Mouse (Mus musculus) ES-CJ7 (cell line): ENCODE measurements around the gene Clec1a.
"Not testable (repeated sequence)": the region's sequence is repeated elsewhere in the genome, so short reads cannot be mapped to it uniquely, and the experiment has no call there.

Source experiments
- DNase-seq: peaks from one replicate; pipeline ENCODE4 v3.0.0; 2011; ENCODE audit warnings: low read depth, low spot score

The Clec1a gene

DNA sequence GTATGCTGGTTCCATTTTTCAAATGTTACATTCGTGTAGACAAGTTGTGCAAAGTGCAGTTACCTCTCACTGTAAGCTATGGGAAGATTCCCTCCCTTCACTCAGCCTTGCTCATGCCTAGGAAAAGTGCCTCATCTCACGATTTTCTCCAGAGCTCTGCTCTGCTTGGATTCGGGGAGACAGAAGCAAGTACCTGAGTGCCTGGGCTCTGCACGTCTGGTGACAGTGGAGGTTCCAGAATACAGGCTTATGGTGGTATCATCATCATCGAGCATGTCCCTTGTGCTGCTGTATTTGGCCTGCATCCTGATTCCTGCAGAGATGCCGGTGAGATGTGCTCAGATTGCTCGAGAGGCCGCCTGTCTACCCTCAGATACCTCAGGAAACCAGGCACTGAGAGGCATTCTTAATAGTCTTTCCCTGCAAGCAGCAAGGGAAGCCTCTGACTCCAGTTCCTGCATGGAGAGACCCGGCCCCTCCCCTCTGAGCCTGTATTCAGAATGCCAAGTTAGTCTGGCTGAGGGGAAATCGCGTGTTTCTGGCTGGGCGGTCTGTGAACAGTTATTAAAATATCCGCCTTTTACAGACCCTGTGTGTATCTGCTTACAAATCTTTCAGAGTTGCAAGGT, at the start of gene Clec1a:
Clec1a (minus strand) TSS at position 590 of the 629 bp plus-strand sequence.
- DNase-seq = no peak

DNA sequence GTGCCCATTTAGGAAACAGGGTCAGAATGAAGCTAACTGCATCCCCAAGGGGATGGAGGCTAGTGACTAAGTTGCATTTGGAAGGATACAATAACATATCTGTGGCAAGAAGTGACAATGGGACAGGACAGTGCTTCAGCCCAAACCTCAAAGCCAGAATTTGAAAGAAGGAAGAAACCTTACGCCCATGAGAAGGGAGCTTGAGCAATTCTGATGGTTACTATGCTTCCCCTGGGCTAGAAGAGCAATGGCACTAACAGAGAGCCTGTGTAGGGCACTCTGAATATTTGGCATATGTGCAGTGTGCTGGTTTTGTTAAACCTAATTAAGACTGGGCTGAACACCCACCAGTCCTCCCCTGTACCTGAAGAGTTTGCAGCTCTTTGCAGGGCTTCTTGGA, 47.7 kb upstream of the Clec1a start:
- not testable (repeated sequence) for DNase-seq

DNA sequence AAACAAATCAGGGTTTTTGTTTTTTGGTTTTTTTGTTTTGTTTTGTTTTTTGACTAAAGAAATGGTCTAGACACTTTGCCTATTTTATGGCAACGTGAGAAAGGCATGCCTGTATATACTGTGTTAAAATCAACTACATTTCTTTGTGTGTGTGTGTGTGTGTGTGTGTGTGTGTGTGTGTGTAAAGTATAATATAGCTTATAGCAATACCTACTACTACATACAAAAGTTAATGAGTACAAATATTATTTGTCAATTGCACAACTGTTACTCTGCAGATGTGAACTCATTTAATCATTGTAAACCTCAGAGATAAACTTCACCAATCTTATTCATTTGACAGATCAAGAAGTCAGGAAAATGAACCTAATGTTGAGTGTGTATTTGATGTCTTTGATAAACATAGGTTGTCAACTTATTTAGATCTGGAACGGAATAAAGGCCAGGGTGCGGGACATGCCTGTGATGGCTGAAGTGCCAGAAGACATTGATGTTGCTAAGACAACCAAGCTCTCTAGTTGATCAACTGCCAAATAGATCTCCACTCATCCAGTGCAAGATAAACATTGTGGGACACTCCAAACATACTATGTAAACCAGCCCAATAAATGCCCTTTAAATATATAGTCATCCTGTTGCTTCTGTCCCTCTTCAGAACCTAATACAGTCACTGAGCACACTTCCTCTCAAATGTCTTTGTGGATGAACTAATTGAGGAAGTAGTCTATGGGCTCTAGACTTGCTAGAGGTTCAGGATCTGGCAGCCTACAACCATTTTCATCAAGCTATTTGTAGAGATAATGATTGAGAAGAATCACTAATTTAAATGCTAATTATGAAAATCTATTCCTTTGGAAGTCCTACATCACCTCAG, 45.8 kb upstream of the Clec1a start:
- DNase-seq = no peak

DNA sequence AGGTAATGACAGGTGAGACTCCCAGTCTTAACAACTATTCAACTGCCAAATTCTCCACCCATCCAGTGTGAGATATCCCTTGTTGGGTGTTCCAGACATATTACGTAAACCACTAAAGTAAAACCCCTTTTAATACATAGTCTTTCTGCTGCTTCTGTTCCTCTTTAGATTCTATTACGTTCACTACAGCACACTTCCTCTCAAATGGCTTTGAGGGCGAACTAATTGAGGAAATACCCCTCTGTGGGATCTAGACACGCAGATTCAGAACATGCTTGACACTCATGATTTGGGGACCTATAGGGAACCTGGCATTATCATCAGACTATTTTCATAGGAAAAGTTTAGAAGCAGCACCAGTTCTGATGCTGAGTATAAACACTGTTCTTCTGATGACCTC, 43.1 kb upstream of the Clec1a start:
- DNase-seq = no peak

DNA sequence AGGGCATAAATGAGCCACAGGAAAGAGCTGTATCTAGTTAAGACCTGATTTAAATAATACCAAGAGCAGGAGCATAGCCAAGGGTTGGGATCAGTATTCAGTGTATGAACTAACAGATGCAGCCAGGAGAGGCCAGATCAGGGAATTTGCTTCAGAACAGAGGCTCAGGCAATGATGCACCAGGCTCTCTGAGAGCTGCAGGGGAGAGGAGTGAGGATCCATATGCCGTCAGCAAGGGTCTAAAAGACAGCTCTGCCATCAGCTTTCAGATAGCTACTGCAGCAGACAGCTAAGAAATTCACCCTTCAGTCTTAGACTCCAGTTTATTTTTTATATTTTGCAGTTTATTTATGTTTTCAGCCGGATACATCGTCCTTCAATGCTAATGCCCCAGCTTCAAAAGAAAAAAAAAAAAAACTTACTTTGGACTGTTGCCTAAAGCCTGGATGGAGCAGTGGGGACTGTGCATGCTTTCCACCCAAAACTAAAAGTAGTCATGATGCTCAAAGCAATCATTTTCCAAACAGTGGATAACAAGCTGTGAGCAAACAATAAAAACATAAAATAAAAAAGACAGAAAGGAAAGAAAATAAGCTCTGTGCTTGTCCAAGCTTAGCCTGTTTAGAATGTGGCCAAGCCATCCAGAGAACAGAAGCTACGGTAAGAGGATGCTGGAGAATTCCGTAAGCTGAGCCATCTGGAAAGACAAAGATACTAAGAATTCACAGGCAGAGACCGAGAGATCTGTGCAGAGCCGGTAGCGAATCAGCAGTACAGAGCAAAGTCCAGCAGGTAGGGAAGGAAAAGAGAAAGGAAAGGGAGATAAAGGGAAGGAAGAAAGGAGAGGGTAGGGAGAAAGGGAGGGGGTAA, 28.5 kb upstream of the Clec1a start:
- DNase-seq = no peak

DNA sequence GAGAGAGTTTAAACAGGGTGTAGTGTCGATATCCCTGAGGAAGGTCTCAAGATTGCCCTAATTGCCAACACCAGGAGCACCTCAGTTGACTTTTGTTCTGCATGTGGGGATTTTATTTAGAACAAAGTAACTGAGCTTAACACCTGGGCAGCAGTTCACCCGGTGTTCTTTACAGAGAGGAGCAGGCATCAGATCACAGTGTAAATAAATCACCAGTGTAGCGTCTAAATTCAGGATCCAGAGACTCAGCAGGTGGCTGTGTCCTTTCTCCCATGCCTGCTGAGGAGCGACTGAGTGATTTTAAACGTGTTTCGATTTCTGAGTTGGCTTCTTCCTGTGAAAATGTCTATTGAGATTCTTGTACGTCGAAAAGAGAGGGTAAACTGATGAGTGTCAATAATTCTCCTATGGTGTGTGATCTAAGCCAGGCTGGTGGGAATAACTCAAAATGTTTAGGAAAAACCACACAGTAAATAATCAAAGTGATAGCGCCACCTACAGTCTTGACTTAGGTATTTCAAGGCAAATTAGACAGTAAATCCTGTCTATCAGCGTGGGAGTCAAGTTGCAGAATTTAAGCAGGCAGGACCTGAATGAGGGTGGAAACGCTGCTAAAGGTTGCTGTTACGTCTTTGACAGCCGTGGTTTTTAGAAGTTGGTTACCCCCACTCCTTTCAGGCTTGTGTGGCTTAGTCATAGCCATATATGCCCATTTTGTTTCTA, 24.8 kb upstream of the Clec1a start:
- peak; percentile 46 for DNase-seq

DNA sequence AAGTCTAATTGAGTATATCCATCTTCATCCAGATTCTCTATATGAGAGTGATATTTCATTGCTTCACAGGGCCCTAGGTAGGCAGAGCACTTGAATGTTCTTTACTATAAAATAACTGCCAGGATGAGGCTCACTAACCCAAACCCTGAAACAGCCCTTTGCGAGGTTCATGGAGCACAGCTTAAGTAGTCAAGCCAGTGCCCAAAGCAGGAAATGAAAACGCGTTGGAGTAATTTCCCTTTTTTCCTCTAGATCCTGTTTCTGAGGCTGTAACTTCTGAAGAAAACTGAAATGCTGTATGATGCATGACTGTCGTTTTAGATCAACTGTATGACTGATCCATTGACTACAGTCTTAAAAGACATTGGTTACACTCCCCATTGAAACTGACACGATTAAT, 20.8 kb upstream of the Clec1a start:
- no peak for DNase-seq

DNA sequence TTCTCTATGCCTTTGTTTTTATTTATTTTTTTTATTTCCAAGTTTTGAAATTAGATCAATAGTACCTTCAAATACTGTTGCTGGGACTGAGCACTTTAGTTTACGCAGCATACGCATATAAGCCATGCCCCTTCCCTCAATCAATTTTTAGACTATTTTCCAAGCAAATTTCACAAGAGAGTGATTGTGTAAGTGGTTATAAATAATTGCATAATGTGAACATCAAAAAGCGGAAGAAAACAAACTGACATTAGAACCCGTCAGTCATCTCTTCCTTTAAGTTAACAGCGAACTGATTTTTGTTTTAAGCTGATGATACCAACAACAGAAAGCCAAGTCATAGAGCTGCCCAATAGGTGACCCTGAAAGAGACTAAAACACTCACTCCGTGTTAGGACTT, 19.6 kb upstream of the Clec1a start:
- DNase-seq = no peak

DNA sequence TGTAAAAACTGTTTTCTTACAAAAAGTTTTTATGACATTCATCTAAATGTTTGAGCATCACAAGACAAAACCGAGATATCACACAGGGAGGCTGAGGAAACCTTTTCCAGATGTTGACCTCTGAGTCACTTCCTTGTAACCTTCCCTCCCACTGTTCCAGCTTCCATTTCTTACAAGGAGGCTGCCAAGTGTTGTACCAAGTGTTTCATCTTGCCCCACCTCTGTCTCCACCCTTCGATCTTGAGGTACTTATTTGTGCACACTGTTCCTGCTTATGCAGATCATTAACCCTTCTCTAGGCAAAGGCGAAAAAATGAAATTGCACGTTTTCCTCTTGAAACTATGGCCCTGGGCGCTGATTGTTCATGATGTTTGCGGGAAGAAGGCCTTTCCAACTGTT, 2.1 kb downstream of the Clec1a start:
- no peak for DNase-seq

DNA sequence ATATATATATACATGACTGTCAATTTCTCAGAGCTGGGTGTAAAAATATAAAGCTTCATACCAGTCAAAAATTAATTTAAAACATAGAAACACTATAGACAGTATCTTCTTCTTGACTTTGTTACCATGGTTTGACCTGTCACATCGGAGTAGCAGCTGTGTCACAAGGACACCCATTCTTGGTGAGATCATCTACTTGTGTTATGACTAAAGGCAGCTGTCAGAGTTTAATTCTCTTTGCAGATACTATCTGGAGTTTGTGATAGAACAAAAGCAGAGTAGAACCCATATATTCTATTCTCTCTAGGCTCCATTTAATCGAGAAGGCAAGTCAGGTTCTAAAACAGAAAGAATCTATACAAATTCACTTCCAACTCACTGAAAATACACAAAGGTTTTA, 13.8 kb downstream of the Clec1a start:
- no peak for DNase-seq

DNA sequence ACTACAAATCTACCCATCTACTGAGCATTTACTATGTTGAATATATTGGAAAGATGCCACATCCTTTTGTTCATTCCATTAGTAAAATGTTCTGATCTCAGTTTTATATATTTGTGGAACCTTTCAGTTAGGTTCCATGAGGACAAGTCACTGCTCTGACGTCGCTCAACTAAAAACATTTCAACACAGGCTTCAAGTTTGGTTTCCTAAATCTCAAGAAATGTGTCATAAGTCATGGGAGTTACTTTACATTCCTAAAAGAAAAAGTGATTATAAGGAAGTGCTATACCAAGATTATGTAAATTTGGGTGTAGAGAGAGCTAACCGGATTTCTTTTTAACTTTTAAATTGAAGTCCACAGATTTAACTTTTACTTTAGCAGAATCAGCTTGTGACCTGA, 15.8 kb downstream of the Clec1a start:
- DNase-seq = no peak

DNA sequence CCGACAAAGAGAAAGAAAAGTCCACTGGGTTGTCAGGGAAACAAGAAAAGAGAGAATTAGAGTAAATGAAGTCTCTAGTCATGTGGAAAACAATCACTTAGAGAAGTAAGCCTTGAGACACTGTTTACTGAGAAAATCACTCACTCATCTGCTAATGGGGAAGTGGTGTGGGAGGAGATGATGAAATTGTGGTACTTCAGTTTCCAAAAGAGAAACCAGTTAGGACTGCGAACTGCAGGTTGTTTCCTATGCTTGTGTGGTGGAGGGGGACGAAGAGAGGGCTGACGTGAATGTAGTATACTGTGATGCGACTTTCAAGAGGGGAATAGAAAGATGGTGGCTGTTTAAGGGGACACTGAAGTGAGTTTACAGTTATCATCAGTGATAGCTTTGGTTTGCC, 17.6 kb downstream of the Clec1a start:
- no peak for DNase-seq

DNA sequence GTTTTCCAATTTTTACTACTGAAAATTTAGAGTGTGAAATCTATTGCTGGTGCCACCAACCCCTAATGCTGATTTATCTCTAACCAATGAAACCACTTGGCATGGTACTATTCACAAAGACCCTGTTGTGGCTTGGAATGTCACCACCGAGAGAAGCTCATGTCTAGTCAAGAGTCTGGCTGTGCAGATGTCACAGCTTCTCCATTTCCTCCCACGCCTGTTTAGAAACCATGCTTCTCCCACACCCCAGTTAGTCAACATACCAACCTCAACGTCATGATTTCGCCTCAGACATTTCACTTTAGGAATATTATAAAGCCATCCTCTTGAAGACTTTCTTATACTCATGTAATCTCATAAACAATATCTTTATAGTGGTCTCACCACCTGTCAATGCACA, 24.5 kb downstream of the Clec1a start:
- DNase-seq = no peak

DNA sequence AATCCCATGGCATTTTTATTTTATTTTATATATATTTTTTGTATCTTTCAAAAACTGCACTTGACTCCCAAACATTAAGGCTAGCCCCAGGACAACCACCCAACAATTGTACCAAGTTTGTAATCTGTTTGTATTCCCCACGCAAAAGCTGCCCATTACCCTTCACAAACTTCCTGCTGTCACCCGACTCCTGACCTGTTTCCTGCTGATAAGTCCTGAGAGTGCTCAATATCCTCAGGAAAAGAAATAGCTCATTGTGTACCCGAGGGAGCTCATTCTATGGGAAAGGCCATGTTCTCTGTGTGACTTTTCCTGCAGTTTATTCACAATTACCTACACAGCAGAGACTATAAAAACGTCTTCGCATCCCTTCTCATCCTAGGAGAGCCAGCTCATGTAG, 26.0 kb downstream of the Clec1a start:
- no peak for DNase-seq

DNA sequence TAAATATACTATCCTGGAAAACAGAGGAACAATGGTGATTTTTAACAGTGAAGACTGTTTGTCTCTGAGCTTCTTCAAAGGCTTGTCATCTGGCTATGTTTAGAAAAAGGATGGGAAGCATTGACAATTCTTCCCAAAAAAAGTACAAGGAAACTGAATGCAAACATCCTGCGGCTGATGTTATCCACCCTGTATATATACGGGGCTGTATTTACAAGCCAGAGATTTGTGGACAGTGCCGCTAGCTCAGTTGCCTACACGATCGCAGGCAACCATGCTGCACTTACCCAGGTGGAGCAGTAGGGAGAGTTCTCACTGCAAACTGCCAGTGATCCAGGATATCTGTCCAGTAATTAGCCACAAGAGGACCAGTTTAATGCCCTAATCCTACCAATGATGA, 26.6 kb downstream of the Clec1a start:
- no peak for DNase-seq

DNA sequence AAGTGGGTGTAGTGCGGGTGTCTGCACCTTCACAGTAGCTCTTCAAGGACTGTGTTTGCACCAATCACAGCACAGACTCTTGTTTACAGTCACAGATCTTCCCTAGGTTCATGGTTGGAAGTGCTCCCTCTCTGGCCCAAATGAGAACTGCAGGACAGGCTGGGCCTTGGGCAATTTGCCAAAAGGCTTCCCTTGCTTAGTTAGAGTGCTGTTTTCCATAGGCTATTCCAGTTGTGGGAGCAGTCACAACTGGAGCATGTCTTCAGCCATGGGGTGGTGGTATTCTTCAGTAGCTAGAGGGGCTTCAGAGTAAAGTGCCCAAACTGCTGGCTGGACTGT, 28.1 kb downstream of the Clec1a start:
- DNase-seq = peak; percentile 78

DNA sequence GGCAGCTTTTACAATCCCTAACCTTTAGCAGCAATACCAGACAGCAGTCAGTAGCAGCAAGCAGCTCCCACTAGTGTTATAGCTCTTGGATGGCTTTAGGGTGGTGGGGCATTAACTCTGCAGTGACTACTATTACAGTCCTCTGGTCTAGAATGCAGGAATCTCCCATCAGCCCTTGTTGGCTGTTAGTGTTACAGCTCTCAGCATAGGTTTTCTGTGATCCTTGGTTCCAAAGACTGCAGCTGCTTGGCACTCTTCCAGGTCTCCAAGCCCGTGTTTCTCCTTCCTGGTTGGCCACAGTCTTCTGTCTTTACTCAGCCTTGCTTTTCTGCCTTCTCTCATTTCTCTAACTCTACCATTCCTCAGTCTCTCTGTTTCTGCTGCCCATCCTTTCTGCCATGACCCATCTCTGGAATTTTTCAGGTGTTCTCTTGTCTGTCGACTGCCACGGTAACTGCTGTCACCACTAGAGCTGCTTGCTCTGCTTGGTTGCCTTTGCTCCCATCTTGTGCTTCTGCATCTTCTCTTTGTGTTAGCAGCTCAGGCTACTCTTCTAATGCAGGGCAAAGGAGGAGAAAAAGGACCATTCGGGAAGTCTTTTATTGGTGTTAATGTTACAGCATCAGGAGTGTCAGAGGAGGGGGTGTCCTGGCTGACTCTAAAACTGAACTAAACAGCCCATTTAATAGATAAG, 28.6 kb downstream of the Clec1a start:
- DNase-seq = no peak

DNA sequence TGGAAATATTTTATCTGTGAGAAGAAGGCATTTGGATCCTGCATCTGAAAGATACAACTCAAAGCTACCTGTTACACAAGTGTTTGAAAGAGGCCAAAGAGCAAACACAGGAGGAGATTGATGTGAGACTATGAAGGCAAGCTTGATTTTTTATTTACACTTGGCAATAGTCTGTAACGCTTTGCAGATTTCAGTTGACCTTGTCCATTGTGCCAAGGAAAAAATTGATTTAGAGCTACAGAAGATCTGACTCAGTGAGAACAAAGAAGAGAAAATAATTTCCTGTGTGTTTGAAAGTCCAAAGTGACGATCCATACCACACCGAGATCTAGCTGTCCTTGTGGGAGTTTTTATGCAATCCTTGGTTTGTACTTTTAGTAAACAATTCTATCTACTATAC, 29.5 kb downstream of the Clec1a start:
- no peak for DNase-seq

DNA sequence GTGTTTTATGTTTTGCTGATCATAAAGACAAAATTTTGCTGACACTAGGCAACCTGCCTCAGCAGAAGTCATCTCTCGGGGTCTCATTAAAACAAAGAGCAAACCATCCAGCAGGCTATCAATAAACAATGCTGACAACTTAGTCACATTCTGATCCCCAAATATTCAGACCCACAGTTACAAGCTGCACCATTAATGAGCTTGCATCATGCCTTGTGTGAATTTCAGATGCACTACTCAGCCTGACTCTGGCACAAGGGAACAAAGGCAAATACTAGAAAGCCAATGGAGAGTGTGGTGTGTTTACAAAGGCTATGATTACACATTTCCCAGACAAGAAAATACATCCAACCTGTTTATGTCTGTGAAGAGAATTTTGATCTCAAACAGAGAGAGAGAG, 37.6 kb downstream of the Clec1a start:
- no peak for DNase-seq

DNA sequence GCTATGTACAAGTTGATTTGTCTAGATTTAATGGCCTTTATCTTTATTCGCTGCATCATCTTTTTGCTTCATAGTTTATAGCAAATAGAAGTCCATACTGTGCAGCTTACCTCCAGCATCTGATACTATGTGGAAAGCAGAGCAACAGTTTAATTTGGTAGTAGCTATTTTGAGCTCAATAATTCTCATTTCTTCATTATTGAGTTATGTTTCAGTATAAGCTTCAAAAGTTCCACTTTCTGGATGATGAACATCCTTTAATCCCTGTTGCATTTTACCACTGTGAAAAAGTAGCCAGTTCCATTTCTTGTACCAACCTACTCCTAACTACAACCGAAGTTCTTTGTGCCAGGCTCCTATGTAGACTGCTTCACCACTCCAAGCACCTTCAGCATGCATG, 43.2 kb downstream of the Clec1a start, which contains the start of gene Clec9a:
Clec9a (plus strand) TSS at position 301 of the 400 bp plus-strand sequence.
- no peak for DNase-seq

DNA sequence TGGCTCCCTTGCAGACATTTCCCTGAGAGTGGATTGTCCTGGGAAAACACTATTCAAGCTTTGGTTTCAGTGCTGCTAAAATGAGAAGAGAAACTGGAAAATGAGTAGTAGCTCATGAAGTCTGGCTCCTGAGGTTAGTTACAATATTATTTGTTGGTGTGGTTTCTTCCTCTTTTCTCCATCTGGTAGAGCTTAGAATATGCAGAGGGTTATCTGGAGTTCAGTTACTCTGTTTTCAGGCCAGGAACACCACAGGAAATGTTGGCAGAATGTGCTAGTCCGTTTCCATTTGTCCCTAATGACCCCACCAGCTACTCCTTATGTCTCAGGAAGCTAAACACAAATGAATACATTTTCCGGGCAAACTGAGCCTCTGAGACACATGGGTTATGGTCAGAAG, 44.5 kb downstream of the Clec1a start:
- no peak for DNase-seq
